Mouse (Mus musculus): ENCODE data around the gene Cacna1c. TPM values are rescaled to one million over a fixed set of nuclear protein-coding genes. Genes with fewer than 3 reads are reported as not detected.

The Cacna1c gene
- polyA plus RNA-seq, 1 experiment from 2014 or later: 8.7 TPM

GRCm38 (mm10) chr6:119105651-119106595 lies 90.3 kb downstream of the Cacna1c start:
- Histone ChIP-seq H3K9me3 (ENCODE audit: control insufficient read depth, low read length) (no peaks in the 10 kb centered on the region), H3K9ac (ENCODE audit: low read length) (peak overlapping the region; percentile 35; the same call in 1 of the 2 replicates), H3K4me2 (ENCODE audit: low read depth, severe bottlenecking) (peak overlapping the region; percentile 91), H3K4me1 (ENCODE audit: control insufficient read depth, insufficient read depth, low read length) (peaks cover 16% of the 10 kb centered on the region), H3K27ac (replicated peaks; ENCODE audit: low read depth, low read length) (no peak overlapping the region), H3K27me3 (ENCODE audit: control insufficient read depth, insufficient read depth, low read length) (no peaks in the 10 kb centered on the region), H3K36me3 (ENCODE audit: control insufficient read depth, insufficient read depth, low read length) (no peaks in the 10 kb centered on the region), H3K4me3 (ENCODE audit: low read depth, low read length) (peak overlapping the region; percentile 72)
- ATAC-seq (ENCODE audit: insufficient number of reproducible peaks, low FRiP score, low TSS enrichment, low read depth) (no peak), DNase-seq (ENCODE audit: low spot score) (no peak)
- WGBS: 15% methylated on average over 11 of the region's 11 CpGs

GRCm38 (mm10) chr6:119104246-119104645 lies 92.0 kb downstream of the Cacna1c start:
- peak; percentile 92 for DNase-seq (ENCODE audit: low spot score)
- no peak overlapping the region for H3K4me3 ChIP-seq (ENCODE audit: low read depth, low read length)
- H3K9ac ChIP-seq (ENCODE audit: low read length): no peak overlapping the region
- no peak overlapping the region for H3K4me2 ChIP-seq (ENCODE audit: low read depth, severe bottlenecking)
- peaks cover 16% of the 10 kb centered on the region for H3K4me1 ChIP-seq (ENCODE audit: control insufficient read depth, insufficient read depth, low read length)
- ATAC-seq (ENCODE audit: insufficient number of reproducible peaks, low FRiP score, low TSS enrichment, low read depth): no peak
- no peaks in the 10 kb centered on the region for H3K9me3 ChIP-seq (ENCODE audit: control insufficient read depth, low read length)
- H3K27me3 ChIP-seq (ENCODE audit: control insufficient read depth, insufficient read depth, low read length): no peaks in the 10 kb centered on the region
- no peaks in the 10 kb centered on the region for H3K36me3 ChIP-seq (ENCODE audit: control insufficient read depth, insufficient read depth, low read length)
- 40% methylated on average over 8 of the region's 8 CpGs for WGBS
- H3K27ac ChIP-seq (replicated peaks; ENCODE audit: low read depth, low read length): no peak overlapping the region

- WGBS: 80% methylated on average over 9 of the region's 9 CpGs
Measured at GRCm38 (mm10) chr6:119102936-119103335, 93.3 kb downstream of the Cacna1c start.

GRCm38 (mm10) chr6:119099333-119099732 lies 96.9 kb downstream of the Cacna1c start:
- Histone ChIP-seq H3K4me3 (ENCODE audit: low read depth, low read length) (no peak overlapping the region), H3K36me3 (ENCODE audit: control insufficient read depth, insufficient read depth, low read length) (no peaks in the 10 kb centered on the region), H3K9ac (ENCODE audit: low read length) (no peak overlapping the region), H3K9me3 (ENCODE audit: control insufficient read depth, low read length) (no peaks in the 10 kb centered on the region), H3K27ac (replicated peaks; ENCODE audit: low read depth, low read length) (no peak overlapping the region), H3K4me1 (ENCODE audit: control insufficient read depth, insufficient read depth, low read length) (peaks cover 5% of the 10 kb centered on the region; the same call in 1 of the 2 replicates), H3K27me3 (ENCODE audit: control insufficient read depth, insufficient read depth, low read length) (no peaks in the 10 kb centered on the region), H3K4me2 (ENCODE audit: low read depth, severe bottlenecking) (no peak overlapping the region)
- WGBS: 84% methylated on average over 2 of the region's 2 CpGs
- DNase-seq (ENCODE audit: low spot score): no peak
- no peak for ATAC-seq (ENCODE audit: insufficient number of reproducible peaks, low FRiP score, low TSS enrichment, low read depth)

More at GRCm38 (mm10) chr6:119102936-119103335, 93.3 kb downstream of the Cacna1c start:
- Histone ChIP-seq H3K4me2 (ENCODE audit: low read depth, severe bottlenecking) (no peak overlapping the region), H3K36me3 (ENCODE audit: control insufficient read depth, insufficient read depth, low read length) (no peaks in the 10 kb centered on the region), H3K4me3 (ENCODE audit: low read depth, low read length) (no peak overlapping the region), H3K9ac (ENCODE audit: low read length) (no peak overlapping the region), H3K27ac (replicated peaks; ENCODE audit: low read depth, low read length) (no peak overlapping the region), H3K4me1 (ENCODE audit: control insufficient read depth, insufficient read depth, low read length) (peaks cover 16% of the 10 kb centered on the region), H3K27me3 (ENCODE audit: control insufficient read depth, insufficient read depth, low read length) (no peaks in the 10 kb centered on the region), H3K9me3 (ENCODE audit: control insufficient read depth, low read length) (no peaks in the 10 kb centered on the region)
- ATAC-seq (ENCODE audit: insufficient number of reproducible peaks, low FRiP score, low TSS enrichment, low read depth) (no peak), DNase-seq (ENCODE audit: low spot score) (no peak)

- WGBS: 84% methylated on average over 7 of the region's 7 CpGs
- Histone ChIP-seq H3K27ac (replicated peaks; ENCODE audit: low read depth, low read length) (no peak overlapping the region), H3K4me2 (ENCODE audit: low read depth, severe bottlenecking) (no peak overlapping the region), H3K27me3 (ENCODE audit: control insufficient read depth, insufficient read depth, low read length) (no peaks in the 10 kb centered on the region), H3K4me1 (ENCODE audit: control insufficient read depth, insufficient read depth, low read length) (no peaks in the 10 kb centered on the region), H3K4me3 (ENCODE audit: low read depth, low read length) (no peak overlapping the region), H3K9me3 (ENCODE audit: control insufficient read depth, low read length) (no peaks in the 10 kb centered on the region), H3K36me3 (ENCODE audit: control insufficient read depth, insufficient read depth, low read length) (no peaks in the 10 kb centered on the region), H3K9ac (ENCODE audit: low read length) (no peak overlapping the region)
- DNase-seq (ENCODE audit: low spot score) (no peak), ATAC-seq (ENCODE audit: insufficient number of reproducible peaks, low FRiP score, low TSS enrichment, low read depth) (no peak)
Measured at GRCm38 (mm10) chr6:119096481-119096880, 99.7 kb downstream of the Cacna1c start.

- no peak overlapping the region for H3K27ac ChIP-seq (replicated peaks; ENCODE audit: low read depth, low read length)
- DNase-seq (ENCODE audit: low spot score): no peak
Measured at GRCm38 (mm10) chr6:119095081-119095480, 101.1 kb downstream of the Cacna1c start.

GRCm38 (mm10) chr6:119089173-119089572 lies 107.0 kb downstream of the Cacna1c start:
- H3K9ac ChIP-seq (ENCODE audit: low read length): no peak overlapping the region
- no peaks in the 10 kb centered on the region for H3K9me3 ChIP-seq (ENCODE audit: control insufficient read depth, low read length)
- no peak for DNase-seq (ENCODE audit: low spot score)
- H3K36me3 ChIP-seq (ENCODE audit: control insufficient read depth, insufficient read depth, low read length): no peaks in the 10 kb centered on the region
- H3K4me2 ChIP-seq (ENCODE audit: low read depth, severe bottlenecking): no peak overlapping the region
- no peak overlapping the region for H3K27ac ChIP-seq (replicated peaks; ENCODE audit: low read depth, low read length)
- ATAC-seq (ENCODE audit: insufficient number of reproducible peaks, low FRiP score, low TSS enrichment, low read depth): no peak
- H3K4me1 ChIP-seq (ENCODE audit: control insufficient read depth, insufficient read depth, low read length): peaks cover 9% of the 10 kb centered on the region
- H3K27me3 ChIP-seq (ENCODE audit: control insufficient read depth, insufficient read depth, low read length): no peaks in the 10 kb centered on the region
- no peak overlapping the region for H3K4me3 ChIP-seq (ENCODE audit: low read depth, low read length)
- 83% methylated on average over 8 of the region's 8 CpGs for WGBS

More at GRCm38 (mm10) chr6:119095081-119095480, 101.1 kb downstream of the Cacna1c start:
- Histone ChIP-seq H3K4me1 (ENCODE audit: control insufficient read depth, insufficient read depth, low read length) (no peaks in the 10 kb centered on the region), H3K36me3 (ENCODE audit: control insufficient read depth, insufficient read depth, low read length) (no peaks in the 10 kb centered on the region), H3K27me3 (ENCODE audit: control insufficient read depth, insufficient read depth, low read length) (no peaks in the 10 kb centered on the region), H3K4me3 (ENCODE audit: low read depth, low read length) (no peak overlapping the region), H3K9ac (ENCODE audit: low read length) (no peak overlapping the region), H3K4me2 (ENCODE audit: low read depth, severe bottlenecking) (no peak overlapping the region), H3K9me3 (ENCODE audit: control insufficient read depth, low read length) (no peaks in the 10 kb centered on the region)
- 69% methylated on average over 6 of the region's 6 CpGs for WGBS
- ATAC-seq (ENCODE audit: insufficient number of reproducible peaks, low FRiP score, low TSS enrichment, low read depth): no peak

- WGBS: 83% methylated on average over 8 of the region's 8 CpGs
Measured at GRCm38 (mm10) chr6:119088381-119088780, 107.8 kb downstream of the Cacna1c start.

More at GRCm38 (mm10) chr6:119088381-119088780, 107.8 kb downstream of the Cacna1c start:
- Histone ChIP-seq H3K36me3 (ENCODE audit: control insufficient read depth, insufficient read depth, low read length) (no peaks in the 10 kb centered on the region), H3K27me3 (ENCODE audit: control insufficient read depth, insufficient read depth, low read length) (no peaks in the 10 kb centered on the region), H3K9ac (ENCODE audit: low read length) (no peak overlapping the region), H3K4me1 (ENCODE audit: control insufficient read depth, insufficient read depth, low read length) (peaks cover 10% of the 10 kb centered on the region), H3K4me2 (ENCODE audit: low read depth, severe bottlenecking) (no peak overlapping the region), H3K27ac (replicated peaks; ENCODE audit: low read depth, low read length) (no peak overlapping the region), H3K9me3 (ENCODE audit: control insufficient read depth, low read length) (no peaks in the 10 kb centered on the region), H3K4me3 (ENCODE audit: low read depth, low read length) (no peak overlapping the region)
- ATAC-seq (ENCODE audit: insufficient number of reproducible peaks, low FRiP score, low TSS enrichment, low read depth): no peak
- DNase-seq (ENCODE audit: low spot score): no peak

Data from limb, embryonic 11.5 days (tissue).